Mouse (Mus musculus) megakaryocyte, embryonic 14.5 days (primary cell): ENCODE measurements around the gene Rpl5. TPM values are rescaled to one million over a fixed set of nuclear protein-coding genes. Genes with fewer than 3 reads are reported as not detected.

Source experiments
- H3K27me3 ChIP-seq: replicated peaks from 2 replicates; pipeline ENCODE3; 2012; ENCODE audit warnings: inconsistent platforms
- H3K36me3 ChIP-seq: replicated peaks from 2 replicates; pipeline ENCODE3; 2012; ENCODE audit warnings: low read length, inconsistent platforms, mixed read lengths
- H3K4me1 ChIP-seq: 2 replicates; pipeline ENCODE4 v1.6.1; 2012; ENCODE audit warnings: inconsistent platforms
- H3K4me3 ChIP-seq: replicated peaks from 2 replicates; pipeline ENCODE3; 2012; ENCODE audit warnings: moderate library complexity, mild to moderate bottlenecking, inconsistent platforms
- H3K9me3 ChIP-seq: 2 replicates; pipeline ENCODE4 v1.6.1; 2012; ENCODE audit warnings: inconsistent platforms
- FLI1 ChIP-seq: IDR thresholded peaks from 2 replicates; pipeline ENCODE4 v1.6.1; 2012; ENCODE audit warnings: low read length, inconsistent platforms, mixed read lengths
- GATA1 ChIP-seq: IDR thresholded peaks from 3 replicates; pipeline ENCODE4 v1.6.1; 2012; ENCODE audit warnings: mixed read lengths, low read length, inconsistent platforms, borderline replicate concordance
- polyA plus RNA-seq: library from polyadenylated mRNA; stranded (reverse); fragments of >175 nt; gene quantifications from 2 replicates; pipeline ENCODE4 v1.2.3, GENCODE M21; 2012; ENCODE audit warnings: low replicate concordance; ENCODE audit not compliant: insufficient read depth

The Rpl5 gene
- polyA plus RNA-seq, 1 experiment, result 79.1 TPM

DNA sequence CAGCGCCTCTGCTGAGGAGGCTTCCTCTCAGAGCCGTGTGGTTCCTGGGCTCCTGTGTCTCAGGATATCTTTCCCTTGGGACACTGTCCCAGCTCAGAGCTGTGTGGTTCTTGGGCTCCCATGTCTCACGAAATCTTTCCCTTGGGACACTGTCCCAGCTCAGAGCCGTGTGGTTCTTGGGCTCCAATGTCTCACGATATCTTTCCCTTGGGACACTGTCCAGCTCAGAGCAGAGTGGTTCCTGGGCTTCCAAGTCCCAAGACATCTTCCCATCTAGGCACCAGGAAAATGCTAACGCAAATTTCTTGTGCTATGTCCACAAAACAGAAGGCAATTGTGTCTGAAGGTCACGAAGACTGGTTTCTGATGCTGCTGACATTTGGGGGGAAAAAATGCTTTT, 5.6 kb upstream of the Rpl5 start:
- no peak for TF ChIP-seq FLI1
- TF ChIP-seq GATA1, result no peak
- Histone ChIP-seq H3K4me1 (peaks cover 8% of the 10 kb centered on the region; the same call in 1 of the 2 replicates), H3K4me3 (no peak overlapping the region), H3K9me3 (no peaks in the 10 kb centered on the region), H3K36me3 (no peaks in the 10 kb centered on the region), H3K27me3 (peaks cover 20% of the 10 kb centered on the region)

DNA sequence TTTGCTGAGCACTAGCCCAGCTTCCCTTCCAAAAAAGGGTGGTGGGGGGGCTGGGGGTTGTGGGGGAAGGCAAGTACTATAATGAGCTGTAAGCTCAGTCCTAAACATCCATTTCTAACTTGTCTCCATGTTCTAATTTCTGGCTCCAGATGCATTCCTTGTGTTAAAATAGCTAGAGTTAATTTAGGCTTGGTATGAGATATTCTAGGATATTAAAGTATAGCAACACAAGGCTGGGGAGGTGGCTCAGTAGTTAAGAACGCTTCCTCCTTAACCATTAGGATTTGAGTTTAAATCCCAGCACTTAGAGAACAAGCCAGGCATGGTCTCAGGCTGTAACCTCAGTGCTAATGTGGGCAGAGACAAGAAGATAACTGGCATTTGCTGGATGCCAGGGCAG, 4.0 kb upstream of the Rpl5 start:
- Histone ChIP-seq H3K4me1 (peaks cover 9% of the 10 kb centered on the region; the same call in 1 of the 2 replicates), H3K9me3 (no peaks in the 10 kb centered on the region), H3K36me3 (no peaks in the 10 kb centered on the region), H3K4me3 (no peak overlapping the region), H3K27me3 (peaks cover 11% of the 10 kb centered on the region)
- no peak for TF ChIP-seq FLI1
- no peak for TF ChIP-seq GATA1

DNA sequence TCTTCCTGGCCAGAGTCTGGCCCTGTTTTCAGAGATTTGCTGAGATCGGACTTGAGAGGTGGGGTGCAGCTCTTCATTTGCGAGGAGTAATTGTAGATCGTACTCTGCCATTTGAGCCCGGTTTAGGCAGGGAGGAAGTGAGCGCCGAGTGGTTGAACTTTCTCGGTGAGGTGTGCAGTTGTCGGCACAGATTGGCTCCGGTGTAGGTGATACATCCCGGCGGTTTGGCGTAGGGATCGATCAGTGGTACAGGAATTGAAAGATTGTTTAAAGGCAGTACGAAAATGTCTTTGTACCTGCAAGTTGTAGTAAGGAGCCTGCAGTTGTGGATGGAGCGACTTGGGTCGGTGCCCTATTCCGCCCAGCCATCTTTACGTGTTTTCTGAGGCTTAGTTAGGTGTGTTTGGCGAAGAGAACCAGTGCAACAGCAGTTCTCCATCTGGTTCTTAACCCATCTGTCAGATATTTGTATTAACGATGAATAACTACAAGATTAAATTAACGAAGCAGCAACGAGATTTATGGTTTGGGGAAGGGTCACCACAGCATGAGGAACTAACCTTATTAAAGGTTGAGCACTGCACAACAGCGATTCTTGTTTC, 813 bp downstream of the Rpl5 start:
- peaks cover 38% of the 10 kb centered on the region for H3K36me3 ChIP-seq
- peaks cover 52% of the 10 kb centered on the region for H3K4me1 ChIP-seq
- peak overlapping the region; percentile 98 for H3K4me3 ChIP-seq
- H3K9me3 ChIP-seq, result no peaks in the 10 kb centered on the region
- peaks cover 6% of the 10 kb centered on the region for H3K27me3 ChIP-seq
- TF ChIP-seq FLI1, result no peak
- TF ChIP-seq GATA1, result no peak

DNA sequence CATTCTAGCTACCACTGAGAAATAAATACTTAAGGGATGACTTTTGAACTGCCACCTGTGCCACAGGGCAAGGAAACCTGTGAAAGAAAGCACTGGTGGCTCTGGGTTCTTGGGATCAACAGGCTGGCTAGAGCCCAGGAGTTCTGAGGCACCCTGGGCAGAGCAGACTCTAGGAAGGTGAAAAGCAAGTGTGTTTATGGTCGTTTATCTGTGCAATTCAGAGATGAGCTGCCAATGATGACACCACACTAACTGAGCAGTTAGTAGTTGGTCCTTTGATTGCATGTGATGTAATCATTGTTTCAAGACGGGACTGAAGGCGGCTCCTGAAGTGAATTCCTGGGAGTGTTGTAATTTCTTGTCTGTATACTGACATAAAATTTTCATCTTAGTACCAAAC, 4.0 kb downstream of the Rpl5 start:
- Histone ChIP-seq H3K4me1 (peaks cover 50% of the 10 kb centered on the region), H3K4me3 (no peak overlapping the region), H3K9me3 (no peaks in the 10 kb centered on the region), H3K27me3 (no peaks in the 10 kb centered on the region), H3K36me3 (peaks cover 70% of the 10 kb centered on the region)
- TF ChIP-seq FLI1 (no peak), GATA1 (no peak)

DNA sequence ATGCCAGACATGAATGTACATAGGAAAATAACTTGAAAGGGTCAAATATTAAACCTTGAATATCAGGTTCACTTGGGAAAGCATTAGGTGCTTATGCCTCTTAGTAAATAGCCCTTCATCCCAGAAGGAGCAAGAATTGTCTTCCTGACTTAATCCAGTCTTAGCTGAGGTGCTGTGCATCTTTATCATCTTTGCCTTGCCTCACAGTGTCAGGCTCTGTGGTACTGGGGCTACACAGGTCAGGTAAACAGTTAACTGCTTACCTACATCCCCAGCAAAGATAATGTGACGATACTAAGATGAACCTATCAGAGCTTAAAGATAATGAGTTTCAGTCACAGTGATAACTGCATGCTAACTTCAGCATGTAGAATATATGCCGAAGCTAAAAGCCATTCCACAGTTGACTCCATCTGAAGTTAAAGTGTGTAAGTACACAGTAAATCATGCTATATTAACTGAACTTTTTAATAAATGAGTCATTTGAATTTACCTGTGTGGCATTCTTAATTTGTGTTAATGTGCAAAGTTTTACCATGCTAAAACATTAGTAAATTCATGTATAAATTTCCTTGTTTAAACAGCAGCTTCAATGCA, 8.3 kb downstream of the Rpl5 start:
- Histone ChIP-seq H3K4me3 (no peak overlapping the region), H3K9me3 (no peaks in the 10 kb centered on the region), H3K36me3 (peaks cover 90% of the 10 kb centered on the region), H3K4me1 (peaks cover 25% of the 10 kb centered on the region), H3K27me3 (no peaks in the 10 kb centered on the region)
- TF ChIP-seq GATA1 (no peak), FLI1 (no peak)

DNA sequence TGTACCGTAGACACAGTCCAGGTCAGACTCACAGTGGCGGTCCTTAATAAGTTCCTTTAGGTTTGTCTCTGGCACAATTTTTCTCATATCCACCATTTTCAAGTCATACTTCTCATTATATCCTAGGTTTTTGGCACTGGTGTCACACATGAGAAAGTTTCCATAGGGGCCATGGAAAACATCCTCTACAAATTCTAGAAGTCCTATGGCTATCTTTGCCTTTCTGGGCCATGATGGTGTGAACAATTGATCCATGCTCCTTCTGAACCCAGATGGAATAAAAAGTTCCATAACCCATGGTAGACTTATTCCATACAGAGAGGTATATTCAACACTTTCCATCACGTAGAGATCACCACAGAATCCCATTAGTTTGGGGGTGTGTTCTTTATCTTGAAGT, 9.4 kb downstream of the Rpl5 start:
- TF ChIP-seq GATA1 (no peak), FLI1 (no peak)
- Histone ChIP-seq H3K27me3 (no peaks in the 10 kb centered on the region), H3K4me1 (peaks cover 16% of the 10 kb centered on the region), H3K36me3 (peaks cover 87% of the 10 kb centered on the region), H3K9me3 (no peaks in the 10 kb centered on the region), H3K4me3 (no peak overlapping the region)

DNA sequence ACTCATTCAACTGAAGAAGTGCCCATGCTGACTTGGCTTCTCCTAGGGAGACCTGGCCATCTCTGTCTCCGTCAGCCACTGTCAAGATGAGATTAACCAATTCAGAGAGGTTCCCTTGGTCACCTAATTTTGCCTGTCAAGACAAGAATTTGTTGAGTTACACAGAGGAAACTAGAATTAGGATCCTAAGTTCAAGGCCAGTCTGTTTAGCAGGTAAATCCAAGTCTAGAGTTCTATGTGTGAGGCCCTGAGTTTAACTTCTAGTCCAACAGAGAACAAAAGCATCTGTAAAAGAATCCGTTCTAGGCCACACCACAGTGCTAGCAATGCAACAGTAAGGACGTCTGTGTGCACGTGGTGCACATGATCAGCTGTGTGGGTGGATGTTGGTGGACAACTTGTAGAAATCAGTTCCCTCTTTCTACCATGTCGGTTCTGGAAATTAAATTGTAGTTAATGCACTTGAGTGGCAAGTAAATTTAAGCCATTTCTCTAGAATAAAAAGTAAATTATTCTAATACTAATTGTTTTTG, 9.8 kb downstream of the Rpl5 start:
- Histone ChIP-seq H3K36me3 (peaks cover 84% of the 10 kb centered on the region), H3K9me3 (no peaks in the 10 kb centered on the region), H3K4me1 (peaks cover 11% of the 10 kb centered on the region), H3K27me3 (no peaks in the 10 kb centered on the region), H3K4me3 (no peak overlapping the region)
- TF ChIP-seq FLI1 (no peak), GATA1 (no peak)

DNA sequence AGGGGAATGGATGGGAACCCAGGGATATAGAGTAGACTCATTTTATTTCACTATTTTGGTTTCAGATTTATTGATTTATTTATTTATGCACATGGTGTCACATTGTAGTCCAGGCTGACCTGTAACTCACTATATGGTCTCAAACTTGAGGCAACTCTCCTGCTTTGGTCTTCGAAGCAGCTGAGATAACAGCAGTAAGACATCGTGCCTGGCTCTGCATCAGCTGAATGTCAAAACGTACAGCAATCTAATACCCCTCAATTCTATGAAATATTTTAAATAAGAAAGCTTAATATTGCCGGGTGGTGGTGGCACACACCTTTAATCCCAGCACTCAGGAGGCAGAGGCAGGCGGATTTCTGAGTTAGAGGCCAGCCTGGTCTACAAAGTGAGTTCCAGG, 10.7 kb downstream of the Rpl5 start:
- peaks cover 80% of the 10 kb centered on the region for H3K36me3 ChIP-seq
- TF ChIP-seq GATA1 (no peak), FLI1 (no peak)
- H3K4me1 ChIP-seq, result peaks cover 3% of the 10 kb centered on the region
- no peak overlapping the region for H3K4me3 ChIP-seq
- H3K27me3 ChIP-seq, result no peaks in the 10 kb centered on the region
- H3K9me3 ChIP-seq, result no peaks in the 10 kb centered on the region

DNA sequence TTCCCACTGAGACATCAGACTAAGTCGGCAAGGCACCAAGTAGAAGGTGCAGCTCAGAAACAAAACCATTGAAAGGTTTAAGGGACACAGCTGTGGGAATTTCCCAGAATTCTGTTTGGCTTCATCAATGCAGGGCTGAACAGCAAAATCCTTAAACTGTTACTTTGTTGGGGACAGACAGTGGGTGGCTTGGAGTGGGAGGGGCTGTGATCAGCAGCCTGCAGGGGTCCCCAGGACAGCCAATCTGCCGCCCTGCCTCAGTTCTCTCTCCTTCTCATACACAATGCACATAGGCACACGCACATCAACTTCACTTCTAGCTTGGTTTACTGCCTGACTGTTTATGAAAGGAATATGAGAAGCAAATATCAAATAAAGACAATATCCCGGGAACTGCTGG, 15.0 kb downstream of the Rpl5 start:
- Histone ChIP-seq H3K4me1 (peaks cover 7% of the 10 kb centered on the region), H3K9me3 (peaks cover 3% of the 10 kb centered on the region; the same call in 1 of the 2 replicates), H3K36me3 (peaks cover 54% of the 10 kb centered on the region), H3K27me3 (no peaks in the 10 kb centered on the region), H3K4me3 (no peak overlapping the region)
- TF ChIP-seq GATA1 (no peak), FLI1 (no peak)
